15 mouse cellular contexts compared by ENCODE assay signal in the genomic region with DNA sequence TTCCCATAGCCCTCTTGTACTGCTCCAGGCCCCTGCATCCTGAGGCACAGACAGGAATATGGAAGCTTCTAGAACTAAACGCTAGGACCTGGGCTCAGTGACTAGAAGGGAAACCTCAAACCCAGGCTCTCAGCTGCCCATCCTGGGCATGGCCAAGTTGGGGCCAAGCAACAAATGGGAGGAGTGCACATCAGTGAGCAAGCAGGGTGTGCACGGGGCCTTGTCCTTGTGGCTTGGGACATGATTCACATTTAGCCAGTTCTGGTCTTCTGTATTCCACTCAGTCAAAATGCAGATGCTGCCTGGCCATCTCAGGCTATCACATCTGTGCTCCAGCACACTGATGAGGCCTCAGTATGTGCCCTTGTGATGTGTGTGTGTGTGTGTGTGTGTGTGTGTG. TPM values are rescaled to one million over a fixed set of nuclear protein-coding genes. Genes with fewer than 3 reads are reported as not detected.
DNase-seq lines count a peak whose midpoint lies in the region; ATAC-seq and TF ChIP-seq lines count a peak whose summit lies in the region.
"Had no signal": no experiment of that assay in that cellular context is flagged by ENCODE, and none has a peak within 500 bp of the region (broad histone marks: within the 10 kb centered on the region; RNA-seq: fewer than 3 reads in every experiment).

No protein-coding gene starts in this region.

- H3K9ac ChIP-seq in intestine, embryonic 14.5 days (ENCODE audit: low read length) = no peak overlapping the region
- no peak overlapping the region for H3K9ac ChIP-seq in intestine, postnatal 0 days (ENCODE audit: low read depth, low read length)
- no peak overlapping the region for H3K9ac ChIP-seq in stomach, embryonic 14.5 days (replicated peaks; ENCODE audit: low read depth, low read length)
- H3K9ac ChIP-seq: hindbrain, embryonic 14.5 days had no signal

- H3K4me1 ChIP-seq in intestine, embryonic 14.5 days (replicated peaks; ENCODE audit: control insufficient read depth, insufficient read depth, low read length) = peaks cover 58% of the 10 kb centered on the region
- peaks cover 6% of the 10 kb centered on the region; the same call in 1 of the 2 replicates for H3K4me1 ChIP-seq in intestine, postnatal 0 days (replicated peaks; ENCODE audit: control insufficient read depth, insufficient read depth, low read length)
- peaks cover 61% of the 10 kb centered on the region for H3K4me1 ChIP-seq in embryonic fibroblast, embryonic 13.5 days (ENCODE audit: control insufficient read depth, insufficient read depth, low read length)
- peaks cover 62% of the 10 kb centered on the region for H3K4me1 ChIP-seq in stomach, embryonic 14.5 days (ENCODE audit: control insufficient read depth, insufficient read depth, low read length)

- H3K27ac ChIP-seq in intestine, embryonic 14.5 days (ENCODE audit: low read depth) = peak overlapping the region; percentile 96
- no peak overlapping the region for H3K27ac ChIP-seq in intestine, postnatal 0 days (ENCODE audit: low read depth, low read length)
- peak overlapping the region; percentile 9 for H3K27ac ChIP-seq in embryonic fibroblast, embryonic 13.5 days (ENCODE audit: insufficient read depth, low read length)
- peak overlapping the region; percentile 97 for H3K27ac ChIP-seq in stomach, embryonic 14.5 days (ENCODE audit: low read length)
- H3K27ac ChIP-seq: hindbrain, embryonic 14.5 days had no signal

- WGBS in intestine, embryonic 14.5 days = 82% methylated on average over 2 of the region's 2 CpGs
- 83% methylated on average over 2 of the region's 2 CpGs for WGBS in intestine, postnatal 0 days
- WGBS in stomach, embryonic 14.5 days = 87% methylated on average over 2 of the region's 2 CpGs

- H3K4me2 ChIP-seq in intestine, embryonic 14.5 days (ENCODE audit: low read length) = no peak overlapping the region
- H3K4me2 ChIP-seq in intestine, postnatal 0 days (replicated peaks; ENCODE audit: low read depth) = no peak overlapping the region
- H3K4me2 ChIP-seq in stomach, embryonic 14.5 days (replicated peaks; ENCODE audit: low read depth, low read length) = no peak overlapping the region
- H3K4me2 ChIP-seq: hindbrain, embryonic 14.5 days; liver, embryonic 11.5 days; midbrain, embryonic 11.5 days had no signal

- TF ChIP-seq CTCF in intestine, postnatal 0 days (IDR thresholded peaks at IDR 0.05; ENCODE audit: low read depth) = no peak
- no peak for TF ChIP-seq CTCF in embryonic fibroblast, embryonic 13.5 days (IDR thresholded peaks at IDR 0.05; ENCODE audit: borderline replicate concordance, insufficient read depth, low read length)

- TF ChIP-seq POLR2A in embryonic fibroblast, embryonic 13.5 days (IDR thresholded peaks at IDR 0.05; ENCODE audit: low read depth, low read length) = no peak

- H3K27me3 ChIP-seq in intestine, embryonic 14.5 days (replicated peaks; ENCODE audit: control insufficient read depth, insufficient read depth, low read length) = no peaks in the 10 kb centered on the region
- H3K27me3 ChIP-seq in intestine, postnatal 0 days (replicated peaks; ENCODE audit: control insufficient read depth, insufficient read depth, low read length) = no peaks in the 10 kb centered on the region
- H3K27me3 ChIP-seq in stomach, embryonic 14.5 days (ENCODE audit: control insufficient read depth, insufficient read depth, low read length) = no peaks in the 10 kb centered on the region

- no peak for ATAC-seq in intestine, embryonic 14.5 days (replicated peaks; ENCODE audit: low FRiP score, low TSS enrichment, low read depth)
- ATAC-seq in intestine, postnatal 0 days = no peak
- ATAC-seq in stomach, embryonic 14.5 days (ENCODE audit: insufficient number of reproducible peaks, insufficient read depth, low FRiP score, low read depth) = no peak

- no peaks in the 10 kb centered on the region for H3K9me3 ChIP-seq in intestine, embryonic 14.5 days (ENCODE audit: control insufficient read depth, low read length)
- H3K9me3 ChIP-seq in intestine, postnatal 0 days (ENCODE audit: control insufficient read depth) = no peaks in the 10 kb centered on the region
- no peaks in the 10 kb centered on the region for H3K9me3 ChIP-seq in stomach, embryonic 14.5 days (ENCODE audit: control insufficient read depth, low read depth, low read length)

- peaks cover 28% of the 10 kb centered on the region; the same call in 1 of the 2 replicates for H3K36me3 ChIP-seq in intestine, embryonic 14.5 days (ENCODE audit: control insufficient read depth, insufficient read depth, low read length)
- no peaks in the 10 kb centered on the region; the same call in 1 of the 2 replicates for H3K36me3 ChIP-seq in intestine, postnatal 0 days (ENCODE audit: control insufficient read depth, insufficient read depth)
- peaks cover 4% of the 10 kb centered on the region; the same call in 1 of the 2 replicates for H3K36me3 ChIP-seq in stomach, embryonic 14.5 days (ENCODE audit: control insufficient read depth, insufficient read depth, low read length)

- peak; percentile 76 to 81 for DNase-seq in adrenal gland, adult (ENCODE audit: inconsistent age in 2 of 2, low spot score in 1 of 2)
- no peak for DNase-seq in adrenal gland, postnatal 4 days (ENCODE audit: low spot score in 2 of 2)
- no peak for DNase-seq in intestine, embryonic 14.5 days (ENCODE audit: low spot score)
- DNase-seq in spleen, postnatal 4 days (ENCODE audit: low spot score in 2 of 2) = no peak
- DNase-seq in adipocyte (ENCODE audit: low spot score) = no peak
- DNase-seq: cerebellum, adult 11 months; lung, postnatal 36 days; right cerebral cortex, postnatal 25 days had no signal

- H3K4me3 ChIP-seq in intestine, embryonic 14.5 days (ENCODE audit: low read depth, low read length) = no peak overlapping the region
- no peak overlapping the region for H3K4me3 ChIP-seq in intestine, postnatal 0 days (ENCODE audit: low read depth, low read length)
- H3K4me3 ChIP-seq in embryonic fibroblast, embryonic 13.5 days (ENCODE audit: insufficient read depth, low read length) = no peak overlapping the region
- no peak overlapping the region for H3K4me3 ChIP-seq in stomach, embryonic 14.5 days (ENCODE audit: low read depth, low read length)
- H3K4me3 ChIP-seq: erythroblast, embryonic 14.5 days had no signal

RNA-seq across cellular contexts. Expression of a gene that starts 49.2 kb away (rescaled TPM):
- total RNA-seq in adrenal gland, postnatal 4 days (2021) = 100 to 1,000 TPM; 132 to 140 TPM
- polyA plus RNA-seq in intestine, embryonic 14.5 days (2014; fragmentation: Nextera tagmentation; extraction: Ambion mirVana) = 118 and 124 TPM in 2 replicates
- 39.5 and 40.7 TPM in 2 replicates for polyA plus RNA-seq in intestine, postnatal 0 days (2015; fragmentation: Nextera tagmentation; extraction: Ambion mirVana)
- 997 and 1,013 TPM in 2 replicates for polyA plus RNA-seq in embryonic fibroblast, embryonic 13.5 days (2011; ENCODE audit: insufficient read length, low read depth, missing spikeins)
- 160 and 167 TPM in 2 replicates for polyA plus RNA-seq in stomach, embryonic 14.5 days (2014; fragmentation: Nextera tagmentation; extraction: Ambion mirVana)

Comparison
In these comparisons a context has a peak if more than half of its experiments do, and no peak if none do; other contexts are left out.
1. DNase-seq: peak in adrenal gland, adult (2 of 2); none in adrenal gland, postnatal 4 days (0 of 2), intestine, embryonic 14.5 days (single experiment), spleen, postnatal 4 days (0 of 2) and adipocyte (single experiment).